Mouse (Mus musculus) midbrain, embryonic 15.5 days (tissue): ENCODE results near the gene Ifi27. TPM values are rescaled to one million over a fixed set of nuclear protein-coding genes. Genes with fewer than 3 reads are reported as not detected.
A peak's percentile ranks its signal among the peaks of the same experiment; 100 is the strongest.

ENCODE experiments used
- ATAC-seq: fragments of 200-750 bp; cut with Nextera tagmentation; replicated peaks from 2 replicates; pipeline ENCODE4 v1.8.0; 2017; ENCODE audit warnings: moderate TSS enrichment
- H3K27ac ChIP-seq: fragments of 300-500 bp; sonication (generic); 2 replicates; pipeline ENCODE4 v1.5.1; 2015; ENCODE audit warnings: mild to moderate bottlenecking, inconsistent platforms
- H3K27me3 ChIP-seq: fragments of 300-500 bp; sonication (generic); replicated peaks from 2 replicates; pipeline ENCODE4 v1.6.1; 2015; ENCODE audit warnings: inconsistent platforms
- H3K36me3 ChIP-seq: fragments of 300-500 bp; sonication (generic); replicated peaks from 2 replicates; pipeline ENCODE4 v1.6.1; 2015; ENCODE audit warnings: inconsistent platforms
- H3K4me1 ChIP-seq: fragments of 300-500 bp; sonication (generic); 2 replicates; pipeline ENCODE4 v1.6.1; 2015; ENCODE audit warnings: inconsistent platforms
- H3K4me2 ChIP-seq: fragments of 300-500 bp; sonication (generic); 2 replicates; pipeline ENCODE4 v1.6.1; 2015; ENCODE audit warnings: inconsistent platforms, mild to moderate bottlenecking, moderate library complexity
- H3K4me3 ChIP-seq: fragments of 300-500 bp; sonication (generic); 2 replicates; pipeline ENCODE4 v1.5.1; 2015; ENCODE audit warnings: mild to moderate bottlenecking, inconsistent platforms
- H3K9ac ChIP-seq: fragments of 300-500 bp; sonication (generic); 2 replicates; pipeline ENCODE4 v1.6.1; 2015; ENCODE audit warnings: mild to moderate bottlenecking, inconsistent platforms
- H3K9me3 ChIP-seq: fragments of 300-500 bp; sonication (generic); 2 replicates; pipeline ENCODE4 v1.6.1; 2016; ENCODE audit warnings: inconsistent platforms
- WGBS: fragments of 180-500 bp; shearing (Covaris S2); methylation state at CpG from one replicate; pipeline ENCODE4 v1.1.7; 2015; ENCODE audit warnings: mixed read lengths; 5-methylcytosine and 5-hydroxymethylcytosine counted together
- polyA plus RNA-seq: library from polyadenylated mRNA; unstranded; fragments of >200 nt; fragmentation: Nextera tagmentation; extraction: Ambion mirVana; gene quantifications from 2 replicates; pipeline ENCODE4 v1.2.1, GENCODE M21; 2015

Gene Ifi27
- 15.1 and 15.4 TPM in 2 replicates for polyA plus RNA-seq

DNA sequence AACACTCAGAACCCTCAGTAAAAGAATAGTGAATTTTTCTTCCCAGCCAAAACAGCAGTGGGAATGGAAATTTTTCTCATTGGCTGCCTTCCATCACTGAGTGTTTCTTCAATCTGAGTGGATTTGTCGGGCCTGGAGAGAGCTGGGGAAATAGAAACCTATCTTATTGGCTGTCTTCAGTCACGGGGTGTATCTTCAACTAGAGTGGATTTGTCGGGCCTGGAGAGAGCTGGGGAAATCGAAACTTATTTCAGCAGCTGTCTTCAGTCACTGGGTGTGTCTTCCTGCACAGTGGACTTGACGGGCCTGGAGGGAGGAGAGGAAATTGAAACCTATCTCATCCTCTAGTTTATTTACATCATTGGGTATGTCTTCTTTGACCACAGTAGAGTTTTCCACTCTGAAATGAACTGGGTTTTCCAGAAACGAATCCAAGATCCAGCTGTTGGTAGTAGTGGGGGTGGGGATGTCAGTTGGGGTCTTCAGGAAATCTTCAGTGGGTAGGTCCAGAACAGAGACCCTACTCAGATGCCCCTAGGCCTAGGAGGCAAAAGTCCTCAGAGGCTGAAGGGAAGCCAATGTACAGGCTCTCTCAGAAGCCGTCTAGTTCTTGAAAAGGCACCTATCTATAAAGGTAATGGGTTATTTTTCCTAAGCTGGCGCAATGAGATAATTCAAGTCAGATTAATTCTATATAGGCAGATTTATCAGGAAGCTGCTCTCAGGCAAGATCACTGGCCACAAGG is at the start of gene Ifi27:
Ifi27 (plus strand) TSS at position 226 of the 746 bp plus-strand sequence.
- no peaks in the 10 kb centered on the region for H3K27me3 ChIP-seq
- WGBS: 76% methylated on average over 8 of the region's 8 CpGs
- no peak for ATAC-seq
- H3K4me1 ChIP-seq: no peaks in the 10 kb centered on the region
- no peak within 1 kb of the TSS for H3K4me2 ChIP-seq
- no peak within 1 kb of the TSS for H3K4me3 ChIP-seq
- no peak within 1 kb of the TSS for H3K9ac ChIP-seq
- H3K27ac ChIP-seq: no peak within 1 kb of the TSS
- H3K9me3 ChIP-seq: no peaks in the 10 kb centered on the region
- no peaks in the 10 kb centered on the region for H3K36me3 ChIP-seq

DNA sequence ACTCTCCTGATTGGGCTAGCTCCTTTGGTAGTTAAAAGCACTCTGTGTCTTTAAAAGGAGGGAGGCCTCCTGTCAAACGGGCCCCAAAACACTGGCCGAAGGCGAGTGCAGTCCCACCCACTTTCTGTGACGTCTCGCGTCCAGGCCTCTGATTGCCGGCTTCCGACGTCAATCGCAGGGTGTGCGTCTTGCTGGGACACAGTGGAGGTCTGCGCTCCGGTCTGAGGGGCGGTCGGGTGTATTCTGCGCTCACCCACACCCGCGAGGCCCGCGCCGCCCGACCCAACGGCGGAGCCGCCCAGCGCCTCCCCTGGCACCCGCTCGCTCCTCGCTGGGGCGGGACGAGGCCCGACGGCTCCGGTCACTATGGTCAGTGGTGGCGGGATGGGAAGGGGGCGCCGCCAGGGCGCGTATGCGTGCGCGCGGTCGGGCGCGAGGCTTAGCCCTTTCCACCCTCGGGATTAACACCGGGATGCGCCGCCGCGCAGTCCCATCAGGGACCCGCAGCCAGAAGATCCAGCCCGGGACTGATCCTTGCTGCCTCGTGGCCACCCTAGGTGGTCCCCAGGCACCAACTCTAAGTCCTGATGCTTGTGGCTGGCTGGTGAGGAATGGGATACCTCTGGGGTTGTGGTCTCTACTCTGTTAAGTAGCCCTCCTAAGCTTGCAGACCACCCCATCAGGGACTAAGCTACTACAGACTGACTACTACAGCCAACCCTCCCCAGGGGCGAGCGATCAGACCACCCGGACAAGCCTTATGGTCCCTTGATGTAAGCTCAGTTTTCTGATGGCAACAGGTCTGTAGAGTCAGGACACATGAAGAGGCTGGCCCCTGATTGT is 45.3 kb upstream of the Ifi27 start, which contains the start of gene Otub2:
Otub2 (plus strand) TSS at position 178 of the 843 bp plus-strand sequence.
- Histone ChIP-seq H3K9me3 (no peaks in the 10 kb centered on the region), H3K4me3 (peak within 1 kb of the TSS; percentile 66), H3K4me2 (peak within 1 kb of the TSS; percentile 68), H3K9ac (peak within 1 kb of the TSS; percentile 81), H3K36me3 (no peaks in the 10 kb centered on the region), H3K27me3 (no peaks in the 10 kb centered on the region), H3K27ac (peak within 1 kb of the TSS; percentile 70), H3K4me1 (peaks cover 12% of the 10 kb centered on the region)
- WGBS: under 1% methylated on average over 58 of the region's 58 CpGs
- peak; percentile 100 for ATAC-seq

DNA sequence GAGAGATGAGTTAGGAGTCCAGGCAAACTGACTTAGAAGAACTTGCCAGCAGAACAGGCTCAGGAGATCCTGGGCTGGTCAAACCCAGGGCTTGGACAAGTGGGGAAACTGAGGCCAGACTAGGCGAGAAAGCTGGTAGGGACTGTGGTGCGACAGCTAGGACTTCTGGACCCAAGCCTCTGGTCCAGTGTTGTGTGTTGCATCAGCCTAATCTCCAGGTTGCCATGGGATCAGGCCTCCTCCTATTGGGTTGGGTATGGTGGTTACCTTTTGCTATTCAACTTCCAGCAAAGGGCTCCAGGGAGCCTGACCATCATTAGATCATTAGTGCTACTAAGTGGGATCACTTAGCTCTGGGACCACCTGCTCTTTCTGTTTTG is 44.7 kb upstream of the Ifi27 start:
- Histone ChIP-seq H3K4me2 (peak overlapping the region; percentile 68), H3K4me3 (peak overlapping the region; percentile 66), H3K36me3 (no peaks in the 10 kb centered on the region), H3K27me3 (no peaks in the 10 kb centered on the region), H3K9ac (peak overlapping the region; percentile 81), H3K27ac (no peak overlapping the region), H3K4me1 (peaks cover 12% of the 10 kb centered on the region), H3K9me3 (no peaks in the 10 kb centered on the region)
- 0 out of 2 replicates have a peak, but pooled peaks have one; percentile 2 for ATAC-seq
- WGBS: 46% methylated on average over 2 of the region's 2 CpGs

DNA sequence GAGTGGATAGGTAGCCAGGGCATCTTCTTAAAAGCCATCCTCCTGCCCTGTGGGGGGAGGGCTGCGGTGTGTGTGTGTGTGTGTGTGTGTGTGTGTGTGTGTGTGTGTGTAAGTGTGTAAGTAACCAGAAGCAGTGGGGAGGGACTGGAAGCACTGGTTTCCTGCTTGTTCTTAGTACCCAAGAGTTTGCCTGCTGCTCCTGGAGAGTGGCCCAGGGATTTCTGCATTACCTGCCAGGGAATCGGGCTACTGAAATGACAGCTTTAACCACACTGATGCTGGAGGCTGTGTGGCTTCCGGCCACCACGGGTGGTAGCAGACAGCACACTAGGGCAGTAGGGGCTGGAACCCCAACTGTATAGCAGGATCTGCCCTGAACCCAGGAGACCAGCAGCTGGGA is 44.0 kb upstream of the Ifi27 start:
- Histone ChIP-seq H3K4me1 (peaks cover 12% of the 10 kb centered on the region), H3K4me3 (no peak overlapping the region), H3K36me3 (no peaks in the 10 kb centered on the region), H3K27ac (no peak overlapping the region), H3K9ac (no peak overlapping the region), H3K4me2 (0 out of 2 replicates have a peak overlapping the region, but pooled peaks have one; percentile 68), H3K9me3 (no peaks in the 10 kb centered on the region), H3K27me3 (no peaks in the 10 kb centered on the region)
- 80% methylated on average over 4 of the region's 4 CpGs for WGBS
- no peak for ATAC-seq

DNA sequence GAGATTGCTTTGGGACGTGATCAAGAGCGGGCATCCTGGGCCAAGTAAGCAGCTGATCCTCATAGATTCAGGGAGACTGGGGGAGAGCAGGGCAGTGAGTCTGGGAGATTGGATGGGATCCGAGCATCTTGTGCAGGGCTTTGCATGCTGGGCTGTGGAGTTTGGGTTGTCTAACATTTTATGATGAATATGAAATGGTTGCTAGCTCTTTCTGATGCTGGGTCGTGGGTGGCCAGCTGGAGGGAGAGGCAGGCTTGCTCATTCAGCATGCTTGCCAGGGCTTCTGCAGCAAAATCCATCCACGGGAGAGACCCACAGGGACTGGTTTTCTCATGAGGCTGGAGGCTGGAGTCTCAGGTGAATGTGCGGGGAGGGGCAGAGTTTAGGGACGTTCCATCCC is 42.9 kb upstream of the Ifi27 start:
- 88% methylated on average over 7 of the region's 7 CpGs for WGBS
- no peak overlapping the region for H3K27ac ChIP-seq

DNA sequence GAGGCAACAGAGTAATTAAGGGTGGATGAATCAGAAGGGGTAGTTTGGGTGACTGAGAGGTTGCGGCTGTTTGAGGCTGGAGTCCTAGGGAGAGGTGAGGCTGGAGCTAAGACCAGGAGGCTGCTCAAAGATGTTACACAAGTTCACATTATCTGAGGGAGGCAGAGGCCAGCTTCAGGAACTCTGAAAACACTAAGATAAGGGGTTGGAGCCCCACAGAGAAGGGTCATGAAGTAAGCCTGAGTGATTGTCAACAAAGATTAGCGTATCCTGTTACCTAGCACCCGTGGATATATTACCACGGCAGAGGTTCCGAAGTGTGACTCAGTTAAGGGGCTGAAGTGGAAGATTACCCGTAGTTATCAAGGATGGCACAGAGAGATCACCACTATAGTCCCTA is 40.5 kb upstream of the Ifi27 start:
- no peak for ATAC-seq
- Histone ChIP-seq H3K4me2 (no peak overlapping the region), H3K9me3 (no peaks in the 10 kb centered on the region), H3K27me3 (no peaks in the 10 kb centered on the region), H3K4me1 (peaks cover 12% of the 10 kb centered on the region), H3K4me3 (no peak overlapping the region), H3K27ac (no peak overlapping the region), H3K9ac (no peak overlapping the region), H3K36me3 (no peaks in the 10 kb centered on the region)
- 40% methylated on average over 6 of the region's 6 CpGs for WGBS

More for the DNA sequence above, 42.9 kb upstream of the Ifi27 start:
- no peak overlapping the region for H3K4me3 ChIP-seq
- H3K4me2 ChIP-seq: no peak overlapping the region
- H3K36me3 ChIP-seq: no peaks in the 10 kb centered on the region
- no peak overlapping the region for H3K9ac ChIP-seq
- ATAC-seq: no peak
- no peaks in the 10 kb centered on the region for H3K9me3 ChIP-seq
- H3K27me3 ChIP-seq: no peaks in the 10 kb centered on the region
- peaks cover 12% of the 10 kb centered on the region for H3K4me1 ChIP-seq

DNA sequence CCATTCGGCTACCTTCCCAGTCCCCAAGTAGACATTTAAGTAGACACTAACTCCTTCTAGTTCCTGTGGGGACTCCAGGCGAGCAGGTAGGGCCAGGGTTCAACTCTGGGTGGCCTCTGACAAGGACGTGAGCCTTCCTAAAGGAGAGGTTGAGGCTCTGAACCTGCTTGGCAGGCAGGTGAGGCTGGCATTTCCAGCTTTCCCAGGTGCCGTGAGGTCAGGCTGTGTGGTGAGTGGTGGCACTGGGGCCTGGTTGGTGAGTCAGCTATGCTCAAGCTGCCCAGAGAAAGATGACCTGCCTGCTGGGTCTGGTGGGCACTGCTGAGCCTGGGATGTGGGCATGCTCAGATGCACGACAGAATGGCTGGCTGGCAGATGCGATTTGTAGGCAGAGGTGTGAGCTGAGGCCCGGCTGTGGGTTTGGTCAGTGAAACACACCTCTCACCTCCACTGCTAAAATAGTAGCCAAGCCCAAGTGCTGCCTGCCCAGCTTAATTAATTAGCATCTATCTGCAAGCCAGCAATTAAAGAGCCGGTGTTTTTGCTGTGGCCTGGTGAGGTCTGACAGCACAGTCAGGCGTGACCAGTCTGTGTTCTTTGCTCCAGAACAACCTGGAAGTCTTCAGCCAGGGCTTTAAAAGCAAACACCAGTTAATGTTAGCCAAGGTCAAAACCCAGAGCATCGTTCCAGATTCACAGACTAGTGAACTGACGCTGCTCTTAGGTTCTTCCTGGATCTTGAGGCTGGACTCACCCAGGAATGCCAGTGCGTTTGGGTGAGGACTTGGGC is 38.3 kb upstream of the Ifi27 start:
- 81% methylated on average over 12 of the region's 12 CpGs for WGBS
- H3K4me3 ChIP-seq: no peak overlapping the region

DNA sequence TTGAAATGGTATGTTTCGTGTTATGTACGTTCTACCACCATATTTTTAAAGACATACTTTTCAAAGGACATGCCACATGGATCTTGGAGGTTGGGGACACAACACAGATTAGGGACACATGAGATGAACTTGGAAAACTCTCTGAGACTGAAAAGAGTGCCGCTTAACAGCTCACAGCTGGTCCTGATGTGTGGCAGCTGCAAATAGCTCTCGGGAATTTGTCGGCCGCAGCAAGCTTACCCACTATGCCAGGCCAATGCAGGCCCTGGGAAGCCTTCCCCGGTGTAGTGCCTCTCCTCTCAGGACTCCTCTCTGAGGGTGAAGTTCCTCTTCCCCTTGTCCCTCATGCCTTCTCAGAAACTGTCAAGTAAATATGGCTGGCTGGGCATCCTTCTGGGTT is 37.3 kb upstream of the Ifi27 start:
- H3K4me1 ChIP-seq: no peaks in the 10 kb centered on the region
- no peak overlapping the region for H3K4me3 ChIP-seq
- H3K4me2 ChIP-seq: no peak overlapping the region
- no peaks in the 10 kb centered on the region for H3K9me3 ChIP-seq
- H3K27me3 ChIP-seq: no peaks in the 10 kb centered on the region
- 76% methylated on average over 7 of the region's 7 CpGs for whole genome bisulfite sequencing
- H3K27ac ChIP-seq: no peak overlapping the region
- H3K9ac ChIP-seq: no peak overlapping the region
- H3K36me3 ChIP-seq: no peaks in the 10 kb centered on the region; the same call in 1 of the 2 replicates
- ATAC-seq: no peak

More for the DNA sequence above, 38.3 kb upstream of the Ifi27 start:
- Histone ChIP-seq H3K27ac (no peak overlapping the region), H3K9ac (no peak overlapping the region), H3K27me3 (no peaks in the 10 kb centered on the region), H3K9me3 (no peaks in the 10 kb centered on the region), H3K36me3 (no peaks in the 10 kb centered on the region), H3K4me1 (no peaks in the 10 kb centered on the region; the same call in 1 of the 2 replicates), H3K4me2 (no peak overlapping the region)
- no peak for ATAC-seq

DNA sequence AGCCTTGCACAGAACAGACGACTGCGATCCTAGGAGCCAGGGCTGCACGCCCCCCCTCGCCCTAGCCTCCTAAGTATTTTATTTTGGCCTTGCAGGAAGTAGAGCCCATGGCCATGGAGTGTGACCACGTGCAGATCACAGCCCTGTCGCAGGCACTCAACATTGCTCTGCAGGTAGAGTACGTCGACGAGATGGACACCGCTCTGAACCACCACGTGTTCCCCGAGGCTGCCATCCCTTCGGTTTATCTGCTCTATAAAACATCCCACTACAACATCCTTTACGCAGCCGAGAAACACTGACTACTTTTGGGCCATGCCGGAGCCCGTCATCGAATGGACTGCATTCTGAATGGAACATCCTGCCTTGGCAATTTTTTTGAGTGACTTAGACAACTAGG is 29.9 kb upstream of the Ifi27 start:
- H3K4me2 ChIP-seq: no peak overlapping the region

DNA sequence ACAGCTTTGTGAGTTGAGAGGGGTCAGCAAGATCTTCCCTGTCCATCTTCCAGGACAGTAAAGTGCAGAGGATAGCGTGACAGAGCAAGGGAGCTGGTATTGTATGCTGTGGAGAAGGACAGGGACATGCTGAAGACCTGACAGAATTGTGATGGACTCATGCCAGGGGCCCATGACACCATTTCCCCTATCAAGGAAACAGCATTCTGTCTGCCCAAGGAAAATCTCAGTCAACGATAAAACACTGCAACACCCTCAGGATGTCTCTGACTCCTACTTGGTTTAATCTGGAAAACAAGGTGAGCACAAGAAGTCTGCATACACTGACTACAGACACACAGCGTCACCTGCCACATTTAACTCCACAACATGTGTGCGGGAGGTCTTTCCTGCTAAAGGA is 26.3 kb upstream of the Ifi27 start, which contains the start of gene 9330161L09Rik:
9330161L09Rik (minus strand) TSS at position 101 of the 400 bp plus-strand sequence.
- Histone ChIP-seq H3K4me2 (no peak within 1 kb of the TSS), H3K4me1 (no peaks in the 10 kb centered on the region), H3K9me3 (no peaks in the 10 kb centered on the region), H3K27me3 (no peaks in the 10 kb centered on the region), H3K27ac (no peak within 1 kb of the TSS), H3K4me3 (no peak within 1 kb of the TSS), H3K36me3 (peaks cover 55% of the 10 kb centered on the region), H3K9ac (no peak within 1 kb of the TSS)
- no peak for ATAC-seq
- WGBS: 95% methylated on average over 4 of the region's 4 CpGs

More for the DNA sequence above, 29.9 kb upstream of the Ifi27 start:
- Histone ChIP-seq H3K27ac (no peak overlapping the region), H3K4me1 (no peaks in the 10 kb centered on the region), H3K27me3 (no peaks in the 10 kb centered on the region), H3K9ac (no peak overlapping the region), H3K4me3 (no peak overlapping the region), H3K36me3 (peaks cover 28% of the 10 kb centered on the region), H3K9me3 (no peaks in the 10 kb centered on the region)
- 89% methylated on average over 18 of the region's 18 CpGs for WGBS
- ATAC-seq: no peak

DNA sequence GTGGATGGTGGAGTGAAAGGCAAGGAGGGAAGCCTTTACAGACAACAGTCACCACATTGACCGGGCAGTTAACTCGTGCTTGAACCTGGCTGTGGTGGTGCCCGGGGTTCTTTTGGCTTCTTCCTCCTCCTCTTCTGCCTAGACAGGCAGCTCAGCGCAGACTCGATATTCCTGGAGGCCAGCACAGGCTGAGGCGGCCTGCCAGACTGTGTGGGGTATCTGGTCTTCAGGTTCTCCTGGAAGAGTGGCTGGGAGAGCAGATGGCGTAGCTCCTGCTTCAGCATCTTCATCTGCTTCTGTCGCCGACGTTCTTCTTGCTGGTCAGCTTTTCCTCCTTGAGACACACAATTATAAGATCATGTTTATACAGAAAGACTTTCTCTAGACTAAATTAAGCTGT is 25.9 kb upstream of the Ifi27 start:
- Histone ChIP-seq H3K27ac (no peak overlapping the region), H3K9me3 (no peaks in the 10 kb centered on the region), H3K4me3 (no peak overlapping the region), H3K9ac (no peak overlapping the region), H3K4me2 (no peak overlapping the region), H3K36me3 (peaks cover 56% of the 10 kb centered on the region), H3K4me1 (no peaks in the 10 kb centered on the region), H3K27me3 (no peaks in the 10 kb centered on the region)
- WGBS: 92% methylated on average over 10 of the region's 10 CpGs
- ATAC-seq: no peak
